Mouse (Mus musculus): ENCODE measurements around the gene Ttll2. TPM values are rescaled to one million over a fixed set of nuclear protein-coding genes. Genes with fewer than 3 reads are reported as not detected.
"Not testable (repeated sequence)": the region's sequence is repeated elsewhere in the genome, so short reads cannot be mapped to it uniquely, and the experiment has no call there.

Ttll2 gene
- polyA plus RNA-seq, 1 experiment from 2014 or later = not detected

- H3K4me3 ChIP-seq; H3K4me1 ChIP-seq; H3K27ac ChIP-seq (replicated peaks); DNase-seq (ENCODE audit: low spot score); H3K36me3 ChIP-seq (replicated peaks); H3K27me3 ChIP-seq (replicated peaks; ENCODE audit: low read depth, poor library complexity, severe bottlenecking); H3K9me3 ChIP-seq: not testable (repeated sequence)
- 83% methylated on average over 12 of the region's 13 CpGs for WGBS
Measured at GRCm38 (mm10) chr17:7383167-7384143, 31.0 kb upstream of the Ttll2 start.

- 86% methylated on average over 1 of the region's 3 CpGs for WGBS
- H3K4me1 ChIP-seq; H3K27me3 ChIP-seq (replicated peaks; ENCODE audit: low read depth, poor library complexity, severe bottlenecking); H3K36me3 ChIP-seq (replicated peaks); DNase-seq (ENCODE audit: low spot score); H3K9me3 ChIP-seq; H3K27ac ChIP-seq (replicated peaks); H3K4me3 ChIP-seq: not testable (repeated sequence)
Measured at GRCm38 (mm10) chr17:7382711-7383110, 30.2 kb upstream of the Ttll2 start.

- not testable (repeated sequence) for H3K4me1 ChIP-seq; H3K27me3 ChIP-seq (replicated peaks; ENCODE audit: low read depth, poor library complexity, severe bottlenecking)
Measured at GRCm38 (mm10) chr17:7377907-7378306, 25.4 kb upstream of the Ttll2 start.

GRCm38 (mm10) chr17:7376951-7377700, 24.6 kb upstream of the Ttll2 start:
- not testable (repeated sequence) for H3K27ac ChIP-seq (replicated peaks); H3K4me1 ChIP-seq; H3K4me3 ChIP-seq; H3K9me3 ChIP-seq; H3K36me3 ChIP-seq (replicated peaks); DNase-seq (ENCODE audit: low spot score); H3K27me3 ChIP-seq (replicated peaks; ENCODE audit: low read depth, poor library complexity, severe bottlenecking)
- WGBS = 81% methylated on average over 1 of the region's 3 CpGs

More at GRCm38 (mm10) chr17:7377907-7378306, 25.4 kb upstream of the Ttll2 start:
- 54% methylated on average over 3 of the region's 3 CpGs for WGBS
- H3K36me3 ChIP-seq (replicated peaks); H3K9me3 ChIP-seq; H3K4me3 ChIP-seq; H3K27ac ChIP-seq (replicated peaks); DNase-seq (ENCODE audit: low spot score): not testable (repeated sequence)

DNA sequence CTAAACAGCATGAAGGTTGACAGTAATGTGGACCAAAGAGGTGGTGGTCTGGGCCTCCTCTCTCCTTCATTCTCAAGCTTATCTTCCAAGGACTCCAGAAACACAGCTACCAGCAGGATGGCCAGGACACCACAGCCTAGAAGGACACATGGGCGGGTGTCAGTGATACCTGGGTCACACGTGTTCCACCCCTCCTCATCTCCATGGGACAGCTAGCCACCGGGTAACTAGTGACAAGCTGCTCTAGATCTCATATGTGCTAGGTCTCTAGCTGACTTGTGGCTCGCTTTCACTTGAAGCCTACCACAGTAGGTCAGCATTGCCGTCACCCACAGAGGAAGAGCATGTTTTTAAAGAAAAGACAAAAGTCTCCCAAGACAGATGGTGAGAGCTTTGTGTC, 19.4 kb upstream of the Ttll2 start, which contains the start of gene Gm49630:
Gm49630 (minus strand) TSS at position 101 of the 400 bp plus-strand sequence.
- not testable (repeated sequence) for H3K4me3 ChIP-seq; H3K27me3 ChIP-seq (replicated peaks; ENCODE audit: low read depth, poor library complexity, severe bottlenecking); H3K9me3 ChIP-seq; DNase-seq (ENCODE audit: low spot score); H3K27ac ChIP-seq (replicated peaks); H3K36me3 ChIP-seq (replicated peaks); H3K4me1 ChIP-seq
- 91% methylated on average over 4 of the region's 5 CpGs for WGBS

DNA sequence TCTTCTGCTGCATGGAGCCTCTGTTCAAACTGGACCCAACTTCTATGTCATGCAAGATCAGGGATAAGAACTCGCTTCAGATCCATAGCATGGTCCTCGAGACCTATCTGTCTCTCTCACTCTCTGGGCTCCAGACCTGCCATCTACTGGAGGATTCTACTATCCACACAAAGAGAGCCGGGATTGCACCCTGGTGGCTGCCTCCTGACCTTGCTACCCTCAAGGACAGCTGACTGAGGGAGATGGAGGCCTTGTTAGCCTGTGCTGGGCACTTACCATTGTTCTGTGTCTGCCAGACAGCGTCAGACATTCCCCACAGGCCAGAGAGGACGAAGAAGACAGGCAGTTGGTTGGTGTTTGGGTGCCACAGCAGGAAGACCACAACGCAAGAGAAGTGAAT, 16.9 kb upstream of the Ttll2 start:
- H3K36me3 ChIP-seq (replicated peaks); DNase-seq (ENCODE audit: low spot score); H3K4me3 ChIP-seq; H3K9me3 ChIP-seq; H3K27me3 ChIP-seq (replicated peaks; ENCODE audit: low read depth, poor library complexity, severe bottlenecking); H3K4me1 ChIP-seq; H3K27ac ChIP-seq (replicated peaks): not testable (repeated sequence)
- WGBS = 81% methylated on average over 6 of the region's 6 CpGs

- not testable (repeated sequence) for H3K9me3 ChIP-seq; H3K4me3 ChIP-seq; H3K27me3 ChIP-seq (replicated peaks; ENCODE audit: low read depth, poor library complexity, severe bottlenecking); DNase-seq (ENCODE audit: low spot score); H3K4me1 ChIP-seq; H3K27ac ChIP-seq (replicated peaks); H3K36me3 ChIP-seq (replicated peaks)
- WGBS = 59% methylated on average over 5 of the region's 7 CpGs
Measured at GRCm38 (mm10) chr17:7366676-7367374, 14.3 kb upstream of the Ttll2 start.

GRCm38 (mm10) chr17:7366265-7366664, 13.8 kb upstream of the Ttll2 start:
- H3K27me3 ChIP-seq (replicated peaks; ENCODE audit: low read depth, poor library complexity, severe bottlenecking); H3K27ac ChIP-seq (replicated peaks); H3K4me3 ChIP-seq; H3K4me1 ChIP-seq; DNase-seq (ENCODE audit: low spot score); H3K9me3 ChIP-seq; H3K36me3 ChIP-seq (replicated peaks): not testable (repeated sequence)
- 44% methylated on average over 1 of the region's 1 CpGs for WGBS

GRCm38 (mm10) chr17:7365615-7366014, 13.1 kb upstream of the Ttll2 start:
- not testable (repeated sequence) for H3K4me3 ChIP-seq; H3K27me3 ChIP-seq (replicated peaks; ENCODE audit: low read depth, poor library complexity, severe bottlenecking); H3K4me1 ChIP-seq; H3K27ac ChIP-seq (replicated peaks); H3K9me3 ChIP-seq; H3K36me3 ChIP-seq (replicated peaks); DNase-seq (ENCODE audit: low spot score)
- 67% methylated on average over 1 of the region's 3 CpGs for WGBS

DNA sequence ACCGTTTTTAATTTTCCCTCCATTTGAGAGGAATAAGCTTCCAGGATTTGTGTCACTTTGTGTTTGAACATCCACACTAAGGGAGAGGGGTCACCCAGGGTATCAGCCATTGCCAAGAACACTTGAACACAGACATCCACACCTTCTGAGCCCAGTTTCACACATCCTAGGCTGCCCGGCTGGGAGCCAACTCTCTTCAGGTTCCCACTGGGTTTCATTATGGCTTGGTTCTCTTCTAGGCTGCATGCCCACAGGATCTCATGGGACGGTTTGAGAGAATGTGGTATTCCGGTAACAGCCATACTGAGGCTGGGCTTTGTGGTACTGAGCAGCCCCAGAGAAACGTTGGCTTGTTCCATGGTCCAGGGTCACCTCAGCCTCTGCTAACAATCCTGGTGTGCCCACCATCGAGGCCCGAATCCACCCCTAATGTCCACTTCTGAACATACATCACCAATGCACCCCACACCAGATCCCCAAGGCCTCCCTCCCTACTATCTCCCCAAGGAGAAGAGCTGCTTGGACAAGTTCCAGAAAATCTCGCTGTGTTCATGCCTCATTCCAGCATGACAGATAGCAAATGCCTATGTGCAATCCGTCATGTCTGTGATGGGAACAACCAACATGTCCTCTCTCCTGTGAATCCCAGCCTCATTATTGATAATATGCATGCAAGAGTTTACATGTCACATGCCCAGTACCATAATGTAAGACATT, 8.4 kb upstream of the Ttll2 start:
- not testable (repeated sequence) for H3K4me1 ChIP-seq; H3K36me3 ChIP-seq (replicated peaks); H3K9me3 ChIP-seq; DNase-seq (ENCODE audit: low spot score); H3K27ac ChIP-seq (replicated peaks); H3K27me3 ChIP-seq (replicated peaks; ENCODE audit: low read depth, poor library complexity, severe bottlenecking); H3K4me3 ChIP-seq
- WGBS = 87% methylated on average over 9 of the region's 9 CpGs

DNA sequence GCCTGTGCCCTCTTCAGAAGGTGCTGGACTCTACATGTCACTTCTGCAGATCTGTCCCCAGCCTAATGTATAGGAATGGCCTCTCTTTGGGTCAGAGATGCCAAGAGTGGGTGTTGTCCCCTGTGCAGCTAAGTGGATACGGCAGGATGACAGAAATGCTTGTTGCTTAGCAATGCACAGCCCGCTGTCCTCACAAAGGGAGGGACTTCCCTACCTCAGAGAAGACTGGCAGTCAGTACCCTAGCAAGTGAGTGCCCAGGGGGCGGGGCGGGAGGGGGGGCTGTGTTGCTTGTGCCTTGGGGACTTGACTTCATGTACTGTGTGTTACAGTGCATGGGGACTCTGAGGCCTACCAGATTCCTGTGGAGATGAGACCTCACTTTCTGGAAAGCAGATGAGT, 7.3 kb upstream of the Ttll2 start:
- not testable (repeated sequence) for H3K36me3 ChIP-seq (replicated peaks); H3K4me1 ChIP-seq; H3K27ac ChIP-seq (replicated peaks); H3K4me3 ChIP-seq; DNase-seq (ENCODE audit: low spot score); H3K9me3 ChIP-seq; H3K27me3 ChIP-seq (replicated peaks; ENCODE audit: low read depth, poor library complexity, severe bottlenecking)
- WGBS = 75% methylated on average over 4 of the region's 4 CpGs

DNA sequence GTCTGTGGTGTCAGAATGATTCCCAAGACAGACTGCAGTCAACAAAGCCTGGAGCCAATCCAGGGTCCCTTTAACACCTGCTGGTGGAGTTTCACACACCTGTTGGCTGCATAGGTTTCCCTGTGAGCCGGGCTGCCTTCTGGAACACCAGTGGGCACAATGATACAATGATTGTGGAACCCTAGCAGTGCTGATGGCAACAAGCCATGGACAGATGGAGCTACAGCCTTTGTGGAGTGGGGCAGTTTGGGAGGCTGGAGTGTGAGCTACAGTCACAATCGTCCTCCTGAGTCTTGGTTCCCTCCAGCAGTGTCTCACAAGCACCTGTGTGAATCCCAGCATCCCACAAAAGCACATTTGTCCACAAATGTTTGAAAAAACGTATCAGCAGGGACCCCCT, 3.7 kb downstream of the Ttll2 start:
- H3K27me3 ChIP-seq (replicated peaks; ENCODE audit: low read depth, poor library complexity, severe bottlenecking); H3K9me3 ChIP-seq; H3K36me3 ChIP-seq (replicated peaks); H3K4me3 ChIP-seq; H3K27ac ChIP-seq (replicated peaks); DNase-seq (ENCODE audit: low spot score); H3K4me1 ChIP-seq: not testable (repeated sequence)
- 72% methylated on average over 2 of the region's 3 CpGs for WGBS
